ENCODE assay signal across 18 mouse cellular contexts in genomic region chr12:51534606-51535005, GRCm38 (mm10). TPM values are rescaled to one million over a fixed set of nuclear protein-coding genes. Genes with fewer than 3 reads are reported as not detected.
"Had no signal": no experiment of that assay in that cellular context is flagged by ENCODE, and none has a peak within 500 bp of the region (broad histone marks: within the 10 kb centered on the region; RNA-seq: fewer than 3 reads in every experiment).

No protein-coding gene starts in this region.

- H3K9ac ChIP-seq: liver, embryonic 13.5 days; midbrain, embryonic 12.5 days; neural tube, embryonic 12.5 days; neural tube, embryonic 15.5 days had no signal

- H3K9me3 ChIP-seq: liver, embryonic 13.5 days; midbrain, embryonic 12.5 days; neural tube, embryonic 12.5 days; neural tube, embryonic 15.5 days had no signal

- H3K4me2 ChIP-seq: liver, embryonic 13.5 days; midbrain, embryonic 12.5 days; neural tube, embryonic 12.5 days; neural tube, embryonic 15.5 days had no signal

- H3K4me3 ChIP-seq: layer of hippocampus, adult 2 months; left cerebral cortex, adult 2 months; liver, embryonic 13.5 days; megakaryocyte, embryonic 14.5 days; midbrain, embryonic 12.5 days; neural tube, embryonic 12.5 days; neural tube, embryonic 15.5 days had no signal

- H3K4me1 ChIP-seq: liver, embryonic 13.5 days; megakaryocyte, embryonic 14.5 days; neural tube, embryonic 12.5 days; neural tube, embryonic 15.5 days had no signal

- ATAC-seq: midbrain, embryonic 16.5 days had no signal

- DNase-seq: kidney, adult 2 months; kidney, postnatal 25 days; layer of hippocampus, adult 9-11 months; layer of hippocampus, postnatal 36 days; liver, embryonic 13.5 days; lung, adult 2 months; lung, postnatal 36 days; thymus, adult 18-20 months; thymus, postnatal 36 days had no signal

- H3K27me3 ChIP-seq: midbrain, embryonic 12.5 days; neural tube, embryonic 12.5 days; neural tube, embryonic 15.5 days had no signal

- H3K36me3 ChIP-seq: liver, embryonic 13.5 days; midbrain, embryonic 12.5 days; neural tube, embryonic 12.5 days; neural tube, embryonic 15.5 days had no signal

- H3K27ac ChIP-seq: kidney, postnatal 0 days; layer of hippocampus, adult 2 months; left cerebral cortex, adult 2 months; liver, embryonic 13.5 days; midbrain, embryonic 12.5 days; neural tube, embryonic 12.5 days; neural tube, embryonic 15.5 days had no signal

RNA-seq across cellular contexts. Expression of gene Coch, which starts 58.5 kb away (rescaled TPM):
- total RNA-seq: liver, adult 2 months had no signal
- polyA plus RNA-seq: liver, adult 2 months had no signal
